Mouse (Mus musculus) skeletal muscle tissue, adult 2 months (tissue): ENCODE results near the gene Arhgap10.

Experiments
- DNase-seq: peaks from one replicate; pipeline ENCODE4 v3.0.0-alpha.2; 2012; ENCODE audit warnings: low read depth, low spot score

The Arhgap10 gene

DNA sequence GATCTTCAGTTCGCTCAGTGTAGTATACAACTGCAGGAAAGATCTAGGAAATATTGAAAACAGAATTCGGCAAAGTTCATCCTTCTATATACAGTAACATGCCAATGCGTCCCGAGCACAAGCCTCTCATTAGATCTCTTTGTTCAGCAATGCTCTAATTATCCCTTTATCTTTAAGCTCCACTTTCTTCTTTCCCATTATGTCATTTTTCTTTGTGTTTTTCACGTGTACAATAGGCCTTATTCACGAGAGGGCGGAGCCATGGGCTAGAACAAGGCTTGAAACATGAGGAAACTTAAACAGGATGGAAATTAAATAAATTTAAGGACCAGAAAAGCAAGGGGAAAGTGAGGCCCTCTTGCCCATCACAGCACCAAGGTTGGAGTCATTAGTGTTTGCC, 289.1 kb downstream of the Arhgap10 start:
- no peak for DNase-seq

DNA sequence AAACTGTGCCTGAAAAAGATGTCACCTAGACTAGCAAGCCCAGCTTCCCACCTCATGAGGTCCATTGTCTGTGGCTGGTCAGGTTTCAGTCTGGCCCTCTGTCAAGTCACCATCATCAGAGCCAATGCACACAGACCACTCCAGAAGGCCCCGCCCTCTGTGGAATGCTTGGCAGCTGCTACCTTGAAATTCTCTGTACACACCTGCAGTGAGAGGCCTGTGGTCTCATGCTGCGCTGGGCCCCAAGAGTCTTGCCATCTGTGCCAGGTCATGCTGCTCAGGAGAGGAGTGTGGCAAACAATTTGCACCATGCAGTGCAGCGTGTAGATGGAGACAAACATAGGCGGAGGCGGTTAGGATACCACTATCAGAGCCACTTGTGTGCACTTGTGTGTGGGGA, 290.0 kb downstream of the Arhgap10 start:
- no peak for DNase-seq

DNA sequence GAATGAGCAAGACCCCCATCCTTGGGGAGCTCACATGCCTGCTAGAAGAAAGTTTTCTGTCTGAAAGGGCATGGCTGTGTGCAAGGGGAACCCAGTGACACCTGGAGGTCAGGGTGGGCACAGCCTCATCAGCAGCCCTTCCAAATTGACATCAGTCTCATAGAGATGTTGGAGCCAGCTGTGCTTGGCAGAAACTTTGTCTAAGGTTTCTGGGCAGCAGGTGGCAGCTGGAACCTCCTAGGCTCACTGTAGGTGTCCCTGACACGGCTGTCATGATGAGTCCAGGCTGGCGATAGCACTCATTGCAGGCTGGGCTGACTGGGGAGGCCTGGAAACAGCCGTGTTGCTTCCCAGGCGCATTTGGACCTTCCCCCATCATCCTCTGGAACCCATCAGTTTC, 294.6 kb downstream of the Arhgap10 start:
- no peak for DNase-seq

DNA sequence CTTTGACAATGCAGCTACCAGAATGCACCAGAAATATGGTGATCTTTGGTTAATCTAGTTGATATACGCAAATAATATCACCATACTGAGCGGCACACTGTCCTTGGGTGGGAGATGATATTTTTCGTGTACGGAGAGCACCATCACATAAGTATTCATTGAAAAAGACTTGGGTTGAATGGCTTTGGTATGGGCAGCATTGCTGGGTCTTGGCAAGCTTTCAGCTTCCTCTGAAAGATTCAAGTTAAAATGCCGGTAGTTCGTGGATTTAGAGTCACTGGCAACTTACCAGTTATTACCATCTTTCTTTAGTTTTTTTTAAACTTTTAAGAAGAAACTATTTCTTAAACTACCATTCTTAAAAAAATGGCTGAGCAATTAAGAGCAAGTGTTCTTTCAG, 302.6 kb downstream of the Arhgap10 start:
- DNase-seq, result no peak

DNA sequence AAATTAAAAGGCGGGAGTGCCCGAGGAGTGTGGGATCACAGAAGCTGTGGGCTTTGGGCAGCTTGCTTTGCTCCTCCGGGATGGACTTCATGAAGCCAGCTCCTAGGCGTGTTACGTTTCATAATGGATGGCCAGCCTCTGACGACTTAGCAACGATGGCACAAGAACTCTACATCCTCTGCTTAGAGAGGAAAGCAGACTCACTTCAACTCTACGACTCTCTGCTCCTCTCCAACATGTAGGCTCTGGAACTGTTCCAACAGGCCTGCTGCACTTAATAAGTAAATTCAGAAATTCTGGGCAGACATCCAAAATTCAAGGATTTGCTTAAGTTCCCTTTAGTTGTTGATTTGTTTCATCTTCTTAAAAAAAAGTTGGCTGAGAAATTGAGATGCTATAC, 303.1 kb downstream of the Arhgap10 start:
- DNase-seq, result peak; percentile 25

GRCm38 (mm10) chr8:77213893-77214464, 303.8 kb downstream of the Arhgap10 start:
- no peak for DNase-seq

DNA sequence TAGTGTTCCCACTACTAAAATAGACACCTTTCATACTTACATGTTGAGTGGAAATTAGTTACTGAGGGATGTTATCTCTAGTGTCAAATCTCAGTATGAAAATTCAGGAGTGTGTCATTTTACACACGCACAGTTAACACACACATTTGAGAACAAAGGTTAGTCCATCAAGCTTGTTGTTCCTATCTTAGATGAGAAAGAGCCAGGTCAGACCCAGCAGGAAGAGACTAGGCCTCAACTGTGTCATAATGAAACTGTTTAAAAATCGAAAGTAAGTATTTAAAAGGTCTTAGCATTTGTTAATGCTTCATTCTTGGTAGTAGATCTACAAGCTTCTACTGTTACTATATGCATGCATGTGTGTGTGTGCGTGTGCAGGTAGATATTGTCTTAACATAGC, 308.5 kb downstream of the Arhgap10 start:
- DNase-seq, result no peak
